Mouse (Mus musculus): ENCODE measurements around the gene Xkr8. TPM values are rescaled to one million over a fixed set of nuclear protein-coding genes. Genes with fewer than 3 reads are reported as not detected.
A peak's percentile ranks its signal among the peaks of the same experiment; 100 is the strongest.
"Not testable (repeated sequence)": the region's sequence is repeated elsewhere in the genome, so short reads cannot be mapped to it uniquely, and the experiment has no call there.

Gene Xkr8
- total RNA-seq (2021): 1 to 10 TPM; 2.1 to 2.7 TPM

- intact Hi-C loops (cut with DNase I): no loop called here
- DNase-seq (ENCODE audit: low spot score): peak; percentile 77
These were observed at the start of gene Xkr8 for GRCm38 (mm10) chr4:132732148-132732684. Gene Xkr8, minus strand, starts transcription at chr4:132732546.

- no peak for DNase-seq (ENCODE audit: low spot score)
- intact Hi-C loops (cut with DNase I): no loop called here
These were observed 47.9 kb upstream of the Xkr8 start for GRCm38 (mm10) chr4:132780288-132780687.

GRCm38 (mm10) chr4:132778562-132779201 lies 46.3 kb upstream of the Xkr8 start:
- DNase-seq (ENCODE audit: low spot score): no peak
- intact Hi-C loops (cut with DNase I): no loop called here

- intact Hi-C loops (cut with DNase I): loop anchor here (1.0 to 2.0 kb wide), 2 partner anchors 48 to 154 kb away; no protein-coding TSS in a partner anchor
- peak; percentile 29 for DNase-seq (ENCODE audit: low spot score)
These were observed 44.4 kb upstream of the Xkr8 start for GRCm38 (mm10) chr4:132776764-132777163.

- intact Hi-C loops (cut with DNase I): no loop called here
These were observed 42.6 kb upstream of the Xkr8 start for GRCm38 (mm10) chr4:132774905-132775304.

GRCm38 (mm10) chr4:132771776-132772175 lies 39.4 kb upstream of the Xkr8 start:
- intact Hi-C loops (cut with DNase I): no loop called here
- no peak for DNase-seq (ENCODE audit: low spot score)

More at GRCm38 (mm10) chr4:132774905-132775304, 42.6 kb upstream of the Xkr8 start:
- DNase-seq (ENCODE audit: low spot score): no peak

GRCm38 (mm10) chr4:132767914-132768876 lies 35.8 kb upstream of the Xkr8 start, which contains the start of gene Rpa2:
Gene Rpa2, plus strand, starts transcription at chr4:132768332.
- DNase-seq (ENCODE audit: low spot score): peak; percentile 96
- intact Hi-C loops (cut with DNase I): no loop called here

GRCm38 (mm10) chr4:132763125-132763524 lies 30.8 kb upstream of the Xkr8 start:
- DNase-seq (ENCODE audit: low spot score); intact Hi-C loops (cut with DNase I): not testable (repeated sequence)

GRCm38 (mm10) chr4:132762602-132763001 lies 30.3 kb upstream of the Xkr8 start:
- intact Hi-C loops (cut with DNase I): no loop called here
- DNase-seq (ENCODE audit: low spot score): no peak

GRCm38 (mm10) chr4:132760296-132760695 lies 27.9 kb upstream of the Xkr8 start:
- intact Hi-C loops (cut with DNase I): no loop called here

GRCm38 (mm10) chr4:132757633-132758351 lies 25.4 kb upstream of the Xkr8 start:
- intact Hi-C loops (cut with DNase I): no loop called here
- DNase-seq (ENCODE audit: low spot score): no peak

More at GRCm38 (mm10) chr4:132760296-132760695, 27.9 kb upstream of the Xkr8 start:
- DNase-seq (ENCODE audit: low spot score): no peak

- DNase-seq (ENCODE audit: low spot score): peak; percentile 70
- intact Hi-C loops (cut with DNase I): no loop called here
These were observed 24.6 kb upstream of the Xkr8 start, which contains the start of gene Smpdl3b for GRCm38 (mm10) chr4:132756974-132757373. Gene Smpdl3b, minus strand, starts transcription at chr4:132757252.

GRCm38 (mm10) chr4:132752992-132753391 lies 20.6 kb upstream of the Xkr8 start:
- no peak for DNase-seq (ENCODE audit: low spot score)
- intact Hi-C loops (cut with DNase I): no loop called here

- DNase-seq (ENCODE audit: low spot score): no peak
- intact Hi-C loops (cut with DNase I): no loop called here
These were observed 17.1 kb upstream of the Xkr8 start for GRCm38 (mm10) chr4:132749258-132749982.

- DNase-seq (ENCODE audit: low spot score): no peak
- intact Hi-C loops (cut with DNase I): no loop called here
These were observed 16.4 kb upstream of the Xkr8 start for GRCm38 (mm10) chr4:132748778-132749177.

GRCm38 (mm10) chr4:132747664-132748259 lies 15.4 kb upstream of the Xkr8 start:
- intact Hi-C loops (cut with DNase I): no loop called here

GRCm38 (mm10) chr4:132746911-132747517 lies 14.7 kb upstream of the Xkr8 start:
- intact Hi-C loops (cut with DNase I): no loop called here

More at GRCm38 (mm10) chr4:132747664-132748259, 15.4 kb upstream of the Xkr8 start:
- peak; percentile 55 for DNase-seq (ENCODE audit: low spot score)

More at GRCm38 (mm10) chr4:132746911-132747517, 14.7 kb upstream of the Xkr8 start:
- no peak for DNase-seq (ENCODE audit: low spot score)
